Mouse (Mus musculus) midbrain, embryonic 11.5 days (tissue): Measurements from ENCODE around the gene Rerg. TPM values are rescaled to one million over a fixed set of nuclear protein-coding genes. Genes with fewer than 3 reads are reported as not detected.

Source experiments
- ATAC-seq: fragments of 200-750 bp; cut with Nextera tagmentation; 2 replicates; pipeline ENCODE4 v1.8.0; 2017; ENCODE audit warnings: moderate TSS enrichment, moderate library complexity; ENCODE audit not compliant: low FRiP score
- DNase-seq: peaks from one replicate; pipeline ENCODE4 v3.0.0; 2015; ENCODE audit warnings: low spot score; ENCODE audit errors: missing footprints
- H3K27ac ChIP-seq: fragments of 300-500 bp; sonication (generic); 2 replicates; pipeline ENCODE4 v1.5.1; 2014; ENCODE audit warnings: low read depth, low read length
- H3K27me3 ChIP-seq: fragments of 300-500 bp; sonication (generic); 2 replicates; pipeline ENCODE4 v1.6.1; 2014; ENCODE audit warnings: mild to moderate bottlenecking, low read length, moderate library complexity, mixed read lengths; ENCODE audit not compliant: control insufficient read depth, insufficient read depth
- H3K36me3 ChIP-seq: fragments of 300-500 bp; sonication (generic); 2 replicates; pipeline ENCODE4 v1.6.1; 2014; ENCODE audit warnings: mild to moderate bottlenecking, low read length, moderate library complexity, mixed read lengths; ENCODE audit not compliant: control insufficient read depth, insufficient read depth
- H3K4me1 ChIP-seq: fragments of 300-500 bp; sonication (generic); 2 replicates; pipeline ENCODE4 v1.6.1; 2014; ENCODE audit warnings: low read length; ENCODE audit not compliant: control insufficient read depth, insufficient read depth
- H3K4me2 ChIP-seq: fragments of 300-500 bp; sonication (generic); 2 replicates; pipeline ENCODE4 v1.6.1; 2014; ENCODE audit warnings: mild to moderate bottlenecking, moderate library complexity
- H3K4me3 ChIP-seq: fragments of 300-500 bp; sonication (generic); 2 replicates; pipeline ENCODE4 v1.5.1; 2014; ENCODE audit warnings: low read depth, low read length
- H3K9ac ChIP-seq: fragments of 300-500 bp; sonication (generic); 2 replicates; pipeline ENCODE4 v1.6.1; 2014; ENCODE audit warnings: low read length
- H3K9me3 ChIP-seq: fragments of 300-500 bp; sonication (generic); 2 replicates; pipeline ENCODE4 v1.6.1; 2016; ENCODE audit warnings: low read length; ENCODE audit not compliant: control insufficient read depth
- WGBS: fragments of 180-500 bp; shearing (Covaris S2); extraction: QIAGEN DNeasy Blood & Tissue Kit; methylation state at CpG from one replicate; pipeline ENCODE4 v1.1.7; 2014; 5-methylcytosine and 5-hydroxymethylcytosine counted together
- polyA plus RNA-seq: library from polyadenylated mRNA; unstranded; fragments of >200 nt; fragmentation: Nextera tagmentation; extraction: Ambion mirVana; gene quantifications from 2 replicates; pipeline ENCODE4 v1.2.1, GENCODE M21; 2014

Rerg gene
- polyA plus RNA-seq, 1 experiment from 2014 or later = 1.00 TPM

DNA sequence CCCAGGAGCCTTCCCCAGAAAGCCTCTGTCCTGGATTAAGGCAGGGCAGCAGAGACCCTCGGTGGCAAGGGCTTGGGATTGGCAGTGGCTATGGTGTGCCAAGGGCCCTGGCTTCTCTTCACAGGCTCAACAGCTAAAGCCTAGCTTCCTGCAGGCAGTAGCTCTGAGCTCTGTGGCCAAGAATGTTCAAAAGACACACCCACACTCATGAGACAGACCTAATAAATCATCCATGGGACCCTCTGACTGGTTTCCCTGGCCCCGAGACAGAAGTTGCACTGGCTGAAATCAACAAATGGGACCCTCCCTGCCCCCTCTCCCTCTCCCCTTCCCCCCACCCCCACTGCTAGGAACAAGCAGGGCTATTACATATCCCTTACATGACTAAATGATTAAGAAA lies 44.1 kb downstream of the Rerg start:
- no peak for ATAC-seq
- Histone ChIP-seq H3K9ac (no peak overlapping the region), H3K36me3 (no peaks in the 10 kb centered on the region), H3K4me3 (no peak overlapping the region), H3K27me3 (no peaks in the 10 kb centered on the region), H3K9me3 (no peaks in the 10 kb centered on the region), H3K4me1 (no peaks in the 10 kb centered on the region), H3K4me2 (no peak overlapping the region), H3K27ac (no peak overlapping the region)
- 70% methylated on average over 2 of the region's 2 CpGs for WGBS
- DNase-seq = no peak

GRCm38 (mm10) chr6:137125433-137125832 lies 44.9 kb downstream of the Rerg start:
- H3K4me1 ChIP-seq = no peaks in the 10 kb centered on the region
- no peak overlapping the region for H3K4me3 ChIP-seq
- no peak overlapping the region for H3K9ac ChIP-seq
- no peaks in the 10 kb centered on the region for H3K9me3 ChIP-seq
- WGBS = 87% methylated on average over 9 of the region's 9 CpGs
- H3K27ac ChIP-seq = no peak overlapping the region
- DNase-seq = no peak
- H3K36me3 ChIP-seq = no peaks in the 10 kb centered on the region
- H3K27me3 ChIP-seq = no peaks in the 10 kb centered on the region
- ATAC-seq = no peak
- no peak overlapping the region for H3K4me2 ChIP-seq

DNA sequence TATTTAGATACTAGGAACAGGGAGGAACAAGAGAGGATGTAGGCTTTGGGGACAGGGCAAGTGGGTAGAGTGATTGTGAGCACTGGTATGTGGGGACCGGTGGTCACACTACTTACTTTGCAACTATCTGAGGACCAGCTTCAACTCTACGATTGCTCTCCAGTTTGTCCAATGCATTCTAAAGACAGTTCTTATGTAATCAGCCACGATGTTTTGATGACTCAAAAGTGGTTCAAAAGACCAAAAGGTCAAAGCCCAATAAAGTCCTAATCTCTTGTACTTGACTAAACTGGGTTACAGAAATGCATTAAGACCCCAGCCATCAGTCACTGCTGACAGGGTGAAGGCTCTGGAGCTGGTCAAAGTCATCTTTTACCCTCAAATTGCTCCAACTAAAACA lies 45.3 kb downstream of the Rerg start:
- Histone ChIP-seq H3K27ac (no peak overlapping the region), H3K9me3 (no peaks in the 10 kb centered on the region), H3K4me1 (no peaks in the 10 kb centered on the region), H3K4me3 (no peak overlapping the region), H3K4me2 (no peak overlapping the region), H3K36me3 (no peaks in the 10 kb centered on the region), H3K9ac (no peak overlapping the region), H3K27me3 (no peaks in the 10 kb centered on the region)
- 81% methylated on average over 3 of the region's 3 CpGs for WGBS
- DNase-seq (no peak), ATAC-seq (no peak)

DNA sequence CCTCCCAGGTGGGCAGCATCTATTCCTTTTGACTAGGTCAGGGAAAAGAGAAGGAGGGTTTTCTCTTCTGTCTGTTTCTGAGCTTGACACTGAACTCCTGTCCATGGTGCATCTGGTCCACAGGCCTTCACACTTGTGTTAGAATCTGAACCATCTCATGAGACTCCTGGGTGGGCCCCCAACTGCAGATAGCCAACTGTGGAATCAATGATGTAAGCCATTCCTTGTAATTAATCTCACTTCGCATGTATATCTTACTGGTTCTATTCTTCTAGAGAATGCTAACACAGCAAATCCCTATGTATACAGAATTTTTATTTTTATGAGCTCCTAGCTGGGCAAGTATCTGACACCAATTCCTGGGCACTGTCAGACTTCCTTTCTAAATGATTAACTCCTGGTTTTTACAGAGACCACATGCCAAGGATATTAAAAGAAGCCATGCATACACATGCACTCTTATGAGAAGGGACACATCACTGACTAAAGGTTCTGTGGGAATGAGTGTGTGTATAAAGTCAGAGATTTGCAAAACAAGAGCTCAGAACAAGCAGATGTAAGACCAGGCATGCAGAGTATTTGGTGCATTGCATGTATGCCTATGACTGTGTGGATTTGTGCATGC lies 53.3 kb downstream of the Rerg start:
- Histone ChIP-seq H3K4me3 (no peak overlapping the region), H3K9me3 (no peaks in the 10 kb centered on the region), H3K4me1 (no peaks in the 10 kb centered on the region), H3K27me3 (no peaks in the 10 kb centered on the region), H3K9ac (no peak overlapping the region), H3K27ac (no peak overlapping the region), H3K36me3 (no peaks in the 10 kb centered on the region), H3K4me2 (no peak overlapping the region)
- no peak for ATAC-seq
- WGBS = 85% methylated on average over 1 of the region's 1 CpGs
- no peak for DNase-seq

DNA sequence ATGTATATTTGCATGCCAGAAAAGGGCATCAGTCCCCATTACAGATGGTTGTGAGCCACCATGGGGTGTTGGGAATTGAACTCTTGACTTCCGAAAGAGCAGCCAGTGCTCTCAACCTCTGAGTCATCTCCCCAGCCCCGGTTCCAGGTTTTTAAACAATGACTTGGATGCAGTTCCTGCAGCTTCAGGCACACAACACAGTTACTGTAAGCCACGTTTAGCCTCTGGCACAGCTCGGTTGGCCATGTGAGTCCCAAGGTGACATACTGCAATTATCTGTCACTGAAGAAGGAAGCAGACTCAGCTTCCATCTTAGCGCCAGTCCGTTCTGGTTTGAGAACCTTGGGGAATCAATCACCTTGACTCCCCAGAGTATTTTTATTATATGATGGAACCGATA lies 55.4 kb downstream of the Rerg start:
- no peaks in the 10 kb centered on the region for H3K9me3 ChIP-seq
- no peak overlapping the region for H3K9ac ChIP-seq
- no peaks in the 10 kb centered on the region for H3K27me3 ChIP-seq
- no peak for DNase-seq
- no peak overlapping the region for H3K4me2 ChIP-seq
- no peaks in the 10 kb centered on the region for H3K36me3 ChIP-seq
- H3K4me3 ChIP-seq = no peak overlapping the region
- WGBS = 87% methylated on average over 7 of the region's 7 CpGs
- no peak for ATAC-seq
- no peak overlapping the region for H3K27ac ChIP-seq
- no peaks in the 10 kb centered on the region for H3K4me1 ChIP-seq

- DNase-seq (no peak), ATAC-seq (no peak)
- no peaks in the 10 kb centered on the region for H3K27me3 ChIP-seq
- no peaks in the 10 kb centered on the region for H3K36me3 ChIP-seq
- no peak overlapping the region for H3K4me3 ChIP-seq
- 91% methylated on average over 9 of the region's 9 CpGs for WGBS
- no peak overlapping the region for H3K27ac ChIP-seq
- H3K4me2 ChIP-seq = no peak overlapping the region
- no peaks in the 10 kb centered on the region for H3K9me3 ChIP-seq
- H3K4me1 ChIP-seq = no peaks in the 10 kb centered on the region
- H3K9ac ChIP-seq = no peak overlapping the region
Measured at GRCm38 (mm10) chr6:137111266-137111813, 59.0 kb downstream of the Rerg start.

DNA sequence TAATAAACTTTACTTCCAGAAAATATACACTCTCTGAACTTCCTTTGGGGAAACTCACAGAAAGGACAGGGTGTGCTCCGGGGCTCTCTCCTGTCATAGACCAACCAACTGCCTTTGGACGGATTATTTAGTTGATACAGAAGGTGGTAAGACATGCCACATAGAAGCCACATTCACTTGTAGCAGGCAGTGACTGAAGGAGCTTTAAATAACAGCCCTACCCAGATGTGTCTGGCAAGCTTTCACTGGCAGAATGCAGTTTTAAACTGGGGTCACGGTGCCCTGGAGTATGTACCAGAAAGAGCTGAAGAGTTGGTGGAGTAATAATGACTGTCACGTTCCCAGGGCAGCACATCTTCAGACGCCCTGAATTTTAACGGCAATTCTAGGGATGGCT lies 59.5 kb downstream of the Rerg start:
- WGBS = 90% methylated on average over 6 of the region's 6 CpGs

GRCm38 (mm10) chr6:137109811-137110777 lies 60.2 kb downstream of the Rerg start:
- H3K4me1 ChIP-seq = no peaks in the 10 kb centered on the region
- no peak overlapping the region for H3K9ac ChIP-seq
- H3K4me2 ChIP-seq = no peak overlapping the region
- 86% methylated on average over 20 of the region's 20 CpGs for WGBS
- no peak overlapping the region for H3K4me3 ChIP-seq
- H3K9me3 ChIP-seq = no peaks in the 10 kb centered on the region
- ATAC-seq (no peak), DNase-seq (no peak)
- H3K27me3 ChIP-seq = no peaks in the 10 kb centered on the region
- H3K36me3 ChIP-seq = no peaks in the 10 kb centered on the region
- H3K27ac ChIP-seq = no peak overlapping the region

More for the DNA sequence above, 59.5 kb downstream of the Rerg start:
- H3K27ac ChIP-seq = no peak overlapping the region
- H3K9me3 ChIP-seq = no peaks in the 10 kb centered on the region
- no peak overlapping the region for H3K9ac ChIP-seq
- no peak overlapping the region for H3K4me2 ChIP-seq
- no peak for ATAC-seq
- no peaks in the 10 kb centered on the region for H3K36me3 ChIP-seq
- no peak overlapping the region for H3K4me3 ChIP-seq
- H3K27me3 ChIP-seq = no peaks in the 10 kb centered on the region
- no peaks in the 10 kb centered on the region for H3K4me1 ChIP-seq
- DNase-seq = no peak

DNA sequence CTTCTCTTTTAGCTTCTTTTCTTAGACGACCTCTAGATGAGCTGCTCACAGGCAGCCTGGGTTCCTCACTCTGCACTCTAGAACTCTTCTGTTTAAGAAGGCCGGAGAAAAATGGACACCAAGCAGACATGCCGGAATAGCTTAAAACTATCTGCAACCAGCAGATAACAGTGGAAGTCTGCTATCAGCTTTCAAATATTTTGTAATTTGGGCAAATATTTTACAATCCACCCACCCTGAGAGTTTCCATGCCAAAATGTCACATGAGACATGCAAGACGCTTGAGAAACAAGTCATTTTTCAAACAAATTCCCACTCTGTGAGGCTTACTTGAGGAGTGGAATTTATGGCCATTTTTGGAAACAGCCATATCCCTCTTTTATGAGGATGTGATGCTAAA lies 65.0 kb downstream of the Rerg start:
- 90% methylated on average over 4 of the region's 4 CpGs for WGBS
- H3K27me3 ChIP-seq = no peaks in the 10 kb centered on the region
- no peak for DNase-seq
- no peak overlapping the region for H3K9ac ChIP-seq
- ATAC-seq = no peak
- no peaks in the 10 kb centered on the region for H3K36me3 ChIP-seq
- no peak overlapping the region for H3K27ac ChIP-seq
- no peak overlapping the region for H3K4me2 ChIP-seq
- H3K4me3 ChIP-seq = no peak overlapping the region
- H3K9me3 ChIP-seq = no peaks in the 10 kb centered on the region
- H3K4me1 ChIP-seq = no peaks in the 10 kb centered on the region
